Mouse (Mus musculus): Measurements from ENCODE around the gene Sorcs1. TPM values are rescaled to one million over a fixed set of nuclear protein-coding genes. Genes with fewer than 3 reads are reported as not detected.

Sorcs1 gene
- polyA plus RNA-seq, 1 experiment from 2014 or later: 1.1 TPM

DNA sequence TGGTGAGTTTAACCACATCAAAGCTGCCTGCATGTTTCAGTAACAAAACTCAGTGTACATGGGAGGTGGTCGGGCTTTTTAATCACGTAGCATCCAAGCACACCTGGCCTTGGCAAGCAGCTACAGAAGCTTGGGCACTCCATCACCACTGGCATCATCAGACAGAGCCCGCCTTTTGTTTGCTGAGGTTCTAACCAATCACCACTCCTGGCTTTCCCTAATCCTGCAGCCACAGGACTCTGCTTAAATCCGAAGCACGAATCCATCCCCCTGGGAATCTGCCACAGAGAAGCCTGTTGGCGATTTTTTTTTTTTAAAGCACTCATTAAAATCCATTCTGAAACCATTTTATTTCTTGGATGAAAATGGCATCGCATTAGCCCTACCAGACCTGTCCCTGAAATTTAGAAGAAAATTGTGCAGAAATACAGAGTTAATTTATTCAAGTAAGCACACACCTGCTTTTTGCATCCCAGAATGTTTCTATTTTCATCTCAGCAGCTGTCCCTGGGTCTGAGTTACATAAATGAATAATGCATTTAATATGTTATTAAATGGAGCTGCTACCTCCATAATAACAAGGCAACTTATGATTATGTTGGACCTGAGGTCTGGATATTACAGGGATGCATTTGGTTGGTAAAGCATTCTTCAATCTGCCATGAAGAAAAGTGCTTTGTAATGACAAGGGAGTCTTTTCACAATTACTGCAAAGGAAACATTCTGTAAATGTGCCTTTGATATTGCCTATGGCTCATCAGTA is 463.8 kb downstream of the Sorcs1 start:
- H3K9me3 ChIP-seq: no peaks in the 10 kb centered on the region
- no peak overlapping the region for H3K4me3 ChIP-seq (replicated peaks)
- H3K4me2 ChIP-seq: no peak overlapping the region
- 36% methylated on average over 7 of the region's 7 CpGs for whole genome bisulfite sequencing
- no peaks in the 10 kb centered on the region for H3K4me1 ChIP-seq (replicated peaks)
- no peak overlapping the region for H3K9ac ChIP-seq (replicated peaks)
- H3K27ac ChIP-seq: no peak overlapping the region
- H3K27me3 ChIP-seq: no peaks in the 10 kb centered on the region
- H3K36me3 ChIP-seq: no peaks in the 10 kb centered on the region
- no peak for ATAC-seq (ENCODE audit: insufficient number of reproducible peaks, insufficient read depth, low FRiP score, low TSS enrichment, low read depth)

DNA sequence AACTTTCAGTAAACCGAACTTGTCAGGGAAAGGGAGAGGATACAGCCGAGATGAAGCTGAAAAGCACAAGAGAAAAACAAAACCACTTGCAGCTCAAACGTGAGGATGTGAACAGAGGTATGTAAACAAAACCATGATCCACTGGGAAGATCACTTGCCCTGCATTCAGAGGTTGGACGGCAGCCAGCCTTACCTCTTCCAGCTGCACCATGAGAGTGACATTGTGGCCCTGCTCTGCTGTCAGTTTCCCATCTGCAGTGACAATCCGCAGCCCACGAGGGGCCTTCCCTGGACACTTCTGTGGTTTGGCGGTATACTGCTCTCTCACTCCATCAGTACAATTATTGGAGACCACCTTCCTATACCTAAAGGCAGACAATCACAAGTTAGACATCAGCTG is 468.0 kb downstream of the Sorcs1 start:
- ATAC-seq (ENCODE audit: insufficient number of reproducible peaks, insufficient read depth, low FRiP score, low TSS enrichment, low read depth): no peak
- WGBS: 57% methylated on average over 7 of the region's 7 CpGs
- H3K9me3 ChIP-seq: no peaks in the 10 kb centered on the region
- H3K4me3 ChIP-seq (replicated peaks): no peak overlapping the region
- no peak overlapping the region for H3K9ac ChIP-seq (replicated peaks)
- H3K4me1 ChIP-seq (replicated peaks): no peaks in the 10 kb centered on the region
- H3K4me2 ChIP-seq: no peak overlapping the region
- no peaks in the 10 kb centered on the region for H3K36me3 ChIP-seq
- no peak overlapping the region for H3K27ac ChIP-seq
- no peaks in the 10 kb centered on the region for H3K27me3 ChIP-seq

DNA sequence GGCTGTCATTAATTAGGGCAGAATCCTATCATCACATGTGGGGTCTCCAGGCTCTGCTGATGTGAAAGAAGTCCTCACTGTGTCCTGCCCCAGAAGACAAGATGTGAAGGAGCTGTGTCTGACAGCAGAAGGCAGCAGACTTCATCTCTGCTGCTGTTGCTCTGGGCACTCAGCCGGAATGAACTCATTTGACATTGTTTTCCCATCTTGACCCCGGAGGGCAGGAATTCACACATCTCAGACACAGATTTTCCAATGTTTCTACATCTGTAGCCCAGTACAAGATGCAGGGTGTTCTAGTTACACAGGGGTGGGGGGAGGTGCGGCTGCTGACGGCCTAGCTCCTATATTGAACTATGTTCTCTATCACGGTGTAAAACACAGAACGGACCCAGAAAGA is 474.1 kb downstream of the Sorcs1 start:
- no peak for ATAC-seq (ENCODE audit: insufficient number of reproducible peaks, insufficient read depth, low FRiP score, low TSS enrichment, low read depth)
- Histone ChIP-seq H3K27me3 (no peaks in the 10 kb centered on the region), H3K27ac (no peak overlapping the region), H3K4me3 (replicated peaks) (no peak overlapping the region), H3K4me2 (no peak overlapping the region), H3K9me3 (no peaks in the 10 kb centered on the region), H3K4me1 (replicated peaks) (no peaks in the 10 kb centered on the region), H3K9ac (replicated peaks) (no peak overlapping the region), H3K36me3 (no peaks in the 10 kb centered on the region)
- WGBS: 84% methylated on average over 6 of the region's 6 CpGs

DNA sequence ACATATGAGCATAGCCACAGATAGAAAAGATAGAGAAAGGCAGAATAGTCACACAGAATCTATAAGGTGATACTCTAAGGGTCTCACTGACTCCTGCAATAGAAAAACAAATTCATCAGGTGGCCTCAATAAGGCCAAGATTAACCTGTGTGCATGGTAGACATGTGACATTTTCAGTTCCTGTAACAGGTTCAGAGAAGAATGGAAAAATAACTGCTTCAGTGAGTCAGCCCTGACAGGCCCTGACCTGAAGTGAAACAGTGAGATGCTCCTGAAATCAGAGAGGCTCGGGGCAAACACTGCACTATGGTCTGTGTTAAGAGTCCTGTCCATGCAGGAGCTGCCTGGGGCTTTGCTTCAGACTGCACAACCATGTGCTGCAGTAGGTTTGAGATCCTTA is 481.9 kb downstream of the Sorcs1 start:
- 66% methylated on average over 1 of the region's 1 CpGs for WGBS
- Histone ChIP-seq H3K27me3 (no peaks in the 10 kb centered on the region), H3K9me3 (no peaks in the 10 kb centered on the region), H3K4me1 (replicated peaks) (no peaks in the 10 kb centered on the region), H3K9ac (replicated peaks) (no peak overlapping the region), H3K4me2 (no peak overlapping the region), H3K27ac (no peak overlapping the region), H3K4me3 (replicated peaks) (no peak overlapping the region), H3K36me3 (no peaks in the 10 kb centered on the region)
- ATAC-seq (ENCODE audit: insufficient number of reproducible peaks, insufficient read depth, low FRiP score, low TSS enrichment, low read depth): no peak

DNA sequence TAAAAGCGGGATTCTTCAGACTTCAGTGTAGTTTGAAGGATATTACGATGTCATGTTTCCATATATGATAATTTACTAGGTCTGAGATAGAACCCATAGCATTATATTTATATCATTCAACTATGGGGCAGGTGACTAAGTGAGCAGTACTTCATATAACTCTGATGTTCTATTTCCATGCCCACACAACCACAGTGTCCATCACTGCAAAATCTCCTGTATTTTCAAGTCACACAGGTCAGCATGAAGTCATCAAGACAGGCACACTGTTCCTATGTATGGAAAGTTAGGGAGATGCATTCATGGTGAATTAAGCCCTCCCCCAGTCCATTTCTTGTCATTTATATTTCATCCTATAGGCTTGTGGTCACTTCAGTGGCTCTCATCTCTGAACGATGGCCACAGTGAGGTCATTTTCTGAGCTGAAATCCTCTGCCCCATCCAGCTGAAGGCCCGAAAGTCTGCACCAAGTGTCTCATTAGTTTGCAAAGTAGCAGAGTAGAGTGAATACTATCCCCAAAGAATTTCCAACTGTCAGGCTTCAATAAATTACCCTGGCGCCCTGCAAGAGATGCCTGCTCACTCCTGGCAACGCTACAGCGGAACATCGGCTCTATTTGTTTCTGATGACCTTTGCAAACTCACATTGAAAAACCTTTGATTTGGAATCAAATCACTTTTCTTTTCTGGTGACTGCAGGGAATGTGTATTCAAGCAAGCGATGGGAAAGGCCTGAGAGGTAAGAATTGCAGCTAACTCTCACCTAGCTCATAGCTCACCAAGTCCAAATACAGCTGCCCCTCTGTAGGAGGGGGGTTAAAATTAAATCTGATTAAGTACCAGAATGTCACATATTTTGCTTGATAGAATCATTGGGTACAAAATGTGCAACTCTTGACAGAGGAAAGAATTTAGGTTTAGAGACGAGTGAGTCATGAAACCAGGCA is 492.4 kb downstream of the Sorcs1 start:
- no peak overlapping the region for H3K27ac ChIP-seq
- no peaks in the 10 kb centered on the region for H3K9me3 ChIP-seq
- H3K4me1 ChIP-seq (replicated peaks): no peaks in the 10 kb centered on the region
- no peak overlapping the region for H3K4me2 ChIP-seq
- H3K4me3 ChIP-seq (replicated peaks): no peak overlapping the region
- H3K36me3 ChIP-seq: no peaks in the 10 kb centered on the region
- no peak for ATAC-seq (ENCODE audit: insufficient number of reproducible peaks, insufficient read depth, low FRiP score, low TSS enrichment, low read depth)
- 80% methylated on average over 10 of the region's 10 CpGs for WGBS
- H3K27me3 ChIP-seq: no peaks in the 10 kb centered on the region
- H3K9ac ChIP-seq (replicated peaks): no peak overlapping the region

DNA sequence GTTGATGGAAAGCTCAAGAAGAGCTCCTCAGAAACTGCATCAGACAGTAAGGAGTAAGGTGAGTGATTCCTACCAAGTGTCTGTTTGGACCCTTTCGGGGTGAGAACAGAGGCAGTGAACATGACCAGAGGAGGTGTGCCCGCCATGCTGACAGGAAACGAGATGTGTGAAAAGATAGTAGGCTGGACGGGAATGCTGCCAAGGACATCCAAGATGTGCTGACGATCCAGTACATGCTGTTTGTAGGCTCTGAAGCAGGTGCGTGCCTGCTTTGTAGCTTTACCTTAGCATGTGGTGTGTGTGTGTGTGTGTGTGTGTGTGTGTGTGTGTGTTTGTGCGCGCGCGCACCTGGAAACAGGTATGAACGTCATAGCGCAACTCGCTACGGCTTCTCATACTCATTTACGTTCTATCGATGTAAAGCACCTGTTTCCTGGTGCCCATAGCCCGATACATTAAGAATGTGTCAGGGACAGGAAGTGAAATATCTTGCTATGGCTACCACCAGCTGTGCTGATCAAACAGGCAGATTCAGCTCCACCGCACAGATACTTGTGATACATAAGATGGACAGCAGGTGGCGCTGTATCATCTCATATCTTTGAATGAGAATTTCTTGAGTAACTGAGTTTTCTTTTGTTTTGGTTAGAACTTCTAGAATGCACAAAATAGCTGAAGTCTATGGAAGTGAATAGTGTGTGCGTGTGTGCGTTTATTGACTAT is 493.4 kb downstream of the Sorcs1 start:
- Histone ChIP-seq H3K27ac (no peak overlapping the region), H3K36me3 (no peaks in the 10 kb centered on the region), H3K4me1 (replicated peaks) (no peaks in the 10 kb centered on the region), H3K27me3 (no peaks in the 10 kb centered on the region), H3K4me3 (replicated peaks) (no peak overlapping the region), H3K4me2 (no peak overlapping the region), H3K9me3 (no peaks in the 10 kb centered on the region), H3K9ac (replicated peaks) (no peak overlapping the region)
- WGBS: 57% methylated on average over 21 of the region's 21 CpGs
- no peak for ATAC-seq (ENCODE audit: insufficient number of reproducible peaks, insufficient read depth, low FRiP score, low TSS enrichment, low read depth)

DNA sequence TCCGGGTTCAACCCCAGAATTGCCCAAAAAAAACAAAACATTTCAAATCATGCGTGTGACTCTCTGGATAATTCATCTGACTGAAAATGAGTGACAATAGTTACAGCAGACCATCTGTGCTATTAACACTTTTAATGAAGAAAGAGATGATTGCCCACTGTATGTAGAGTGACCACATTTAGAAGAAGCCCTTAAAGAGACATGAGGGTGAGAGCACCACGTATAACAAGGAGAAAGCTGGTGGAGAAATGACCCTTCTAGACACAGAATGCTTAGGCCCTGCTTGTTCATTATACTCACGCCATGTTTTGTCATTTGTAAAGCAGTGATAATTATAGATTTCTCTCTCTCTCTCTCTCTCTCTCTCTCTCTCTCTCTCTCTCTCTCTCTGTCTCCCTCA is 499.6 kb downstream of the Sorcs1 start:
- H3K27me3 ChIP-seq: no peaks in the 10 kb centered on the region
- H3K9me3 ChIP-seq: no peaks in the 10 kb centered on the region
- H3K4me2 ChIP-seq: no peak overlapping the region
- 82% methylated on average over 4 of the region's 4 CpGs for WGBS
- H3K27ac ChIP-seq: no peak overlapping the region
- H3K9ac ChIP-seq (replicated peaks): no peak overlapping the region
- no peaks in the 10 kb centered on the region for H3K4me1 ChIP-seq (replicated peaks)
- ATAC-seq (ENCODE audit: insufficient number of reproducible peaks, insufficient read depth, low FRiP score, low TSS enrichment, low read depth): no peak
- H3K36me3 ChIP-seq: no peaks in the 10 kb centered on the region
- H3K4me3 ChIP-seq (replicated peaks): no peak overlapping the region

DNA sequence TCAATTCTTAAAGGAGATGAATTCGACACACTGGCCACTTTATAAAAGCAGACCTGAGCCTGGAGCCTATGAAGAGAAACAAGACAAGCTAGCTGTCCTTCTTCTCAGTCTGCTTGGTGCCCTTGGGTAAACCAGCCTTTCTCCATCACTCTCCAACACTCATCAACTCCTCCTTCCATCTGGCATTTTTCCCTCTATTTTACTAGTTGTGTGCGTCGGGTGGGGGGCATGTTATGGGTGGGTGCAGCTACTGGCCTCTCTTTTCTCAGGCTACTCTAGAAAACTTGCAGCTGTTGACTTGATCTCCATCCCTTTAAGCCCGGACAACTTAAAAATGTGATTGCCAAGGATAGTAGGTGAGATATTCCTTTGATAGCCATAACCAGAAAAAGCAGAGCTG is 500.3 kb downstream of the Sorcs1 start:
- WGBS: 83% methylated on average over 4 of the region's 4 CpGs
- Histone ChIP-seq H3K4me3 (replicated peaks) (no peak overlapping the region), H3K9me3 (no peaks in the 10 kb centered on the region), H3K27ac (no peak overlapping the region), H3K4me2 (no peak overlapping the region), H3K4me1 (replicated peaks) (no peaks in the 10 kb centered on the region), H3K27me3 (no peaks in the 10 kb centered on the region), H3K9ac (replicated peaks) (no peak overlapping the region), H3K36me3 (no peaks in the 10 kb centered on the region)
- no peak for ATAC-seq (ENCODE audit: insufficient number of reproducible peaks, insufficient read depth, low FRiP score, low TSS enrichment, low read depth)

DNA sequence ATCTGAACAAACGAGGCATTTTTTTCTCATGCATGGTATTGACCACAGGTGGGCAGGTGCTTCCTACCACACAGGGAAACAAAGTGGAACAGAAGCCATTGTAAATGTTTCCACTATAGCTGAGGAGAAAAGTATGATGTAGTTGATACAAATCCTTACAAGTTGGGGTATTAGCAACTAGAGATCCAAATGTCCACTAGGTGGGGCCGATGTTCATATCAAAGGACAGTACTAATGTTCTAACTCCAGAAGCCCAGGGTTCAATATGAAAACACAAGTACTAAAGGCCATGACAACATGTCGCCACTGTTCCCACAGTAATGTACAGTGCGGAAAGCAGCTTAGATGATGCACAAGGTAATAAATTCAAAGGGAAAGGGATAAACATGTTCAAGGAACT is 506.6 kb downstream of the Sorcs1 start:
- Histone ChIP-seq H3K4me1 (replicated peaks) (no peaks in the 10 kb centered on the region), H3K27me3 (no peaks in the 10 kb centered on the region), H3K4me3 (replicated peaks) (no peak overlapping the region), H3K27ac (no peak overlapping the region), H3K36me3 (no peaks in the 10 kb centered on the region), H3K4me2 (no peak overlapping the region), H3K9me3 (no peaks in the 10 kb centered on the region), H3K9ac (replicated peaks) (no peak overlapping the region)
- WGBS: 79% methylated on average over 4 of the region's 4 CpGs
- no peak for ATAC-seq (ENCODE audit: insufficient number of reproducible peaks, insufficient read depth, low FRiP score, low TSS enrichment, low read depth)

DNA sequence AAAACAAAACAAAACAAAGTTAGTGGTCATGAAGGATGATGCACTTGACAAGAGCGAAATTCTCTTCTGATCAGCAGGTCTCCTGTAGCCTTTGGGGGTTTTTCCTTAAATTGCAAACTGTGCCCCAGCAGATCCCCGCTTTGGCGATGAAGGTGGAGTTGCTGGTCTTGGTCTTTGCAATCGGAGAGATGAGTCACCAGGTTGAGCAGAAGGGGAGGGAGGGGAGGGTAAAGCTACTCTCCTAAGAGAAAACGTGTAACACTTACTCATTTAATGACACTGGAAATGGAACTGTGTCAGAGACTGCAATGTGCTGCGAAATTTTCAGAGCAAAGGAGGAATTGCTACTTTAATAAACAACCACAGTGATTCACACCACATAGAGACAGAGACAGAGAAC is 527.3 kb downstream of the Sorcs1 start:
- no peaks in the 10 kb centered on the region for H3K4me1 ChIP-seq (replicated peaks)
- 74% methylated on average over 6 of the region's 6 CpGs for WGBS
- H3K4me3 ChIP-seq (replicated peaks): no peak overlapping the region
- no peak for ATAC-seq (ENCODE audit: insufficient number of reproducible peaks, insufficient read depth, low FRiP score, low TSS enrichment, low read depth)
- H3K9ac ChIP-seq (replicated peaks): no peak overlapping the region
- no peaks in the 10 kb centered on the region for H3K36me3 ChIP-seq
- H3K27ac ChIP-seq: no peak overlapping the region
- H3K4me2 ChIP-seq: no peak overlapping the region
- no peaks in the 10 kb centered on the region for H3K9me3 ChIP-seq
- H3K27me3 ChIP-seq: no peaks in the 10 kb centered on the region

DNA sequence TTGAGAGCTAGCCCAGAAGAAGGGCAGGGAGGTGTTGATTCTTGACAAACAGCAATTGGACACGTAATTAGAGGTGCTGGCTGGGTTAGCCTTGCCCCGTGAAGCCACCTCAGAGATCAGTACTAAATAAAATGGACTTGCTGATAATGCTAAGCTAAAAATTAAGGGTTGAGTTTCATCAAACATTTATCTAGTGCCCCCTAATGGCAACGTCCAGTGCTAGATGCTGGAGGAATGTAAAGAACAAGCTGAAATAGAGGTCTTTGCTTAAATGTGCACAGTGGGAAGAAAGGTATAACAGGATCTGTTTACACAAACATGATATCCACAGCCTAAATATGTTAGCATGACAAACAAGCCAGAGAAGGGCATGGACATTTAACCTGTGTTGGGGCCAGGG is 532.5 kb downstream of the Sorcs1 start:
- Histone ChIP-seq H3K4me2 (no peak overlapping the region), H3K27ac (no peak overlapping the region), H3K36me3 (no peaks in the 10 kb centered on the region), H3K4me1 (replicated peaks) (no peaks in the 10 kb centered on the region), H3K4me3 (replicated peaks) (no peak overlapping the region), H3K9ac (replicated peaks) (no peak overlapping the region), H3K27me3 (no peaks in the 10 kb centered on the region), H3K9me3 (no peaks in the 10 kb centered on the region)
- 31% methylated on average over 3 of the region's 3 CpGs for WGBS
- no peak for ATAC-seq (ENCODE audit: insufficient number of reproducible peaks, insufficient read depth, low FRiP score, low TSS enrichment, low read depth)
